Mouse (Mus musculus) forebrain, embryonic 15.5 days (tissue): ENCODE results near the gene C1ra. TPM values are rescaled to one million over a fixed set of nuclear protein-coding genes. Genes with fewer than 3 reads are reported as not detected.
A peak's percentile ranks its signal among the peaks of the same experiment; 100 is the strongest.
"Not testable (repeated sequence)": the region's sequence is repeated elsewhere in the genome, so short reads cannot be mapped to it uniquely, and the experiment has no call there.

Experiments
- ATAC-seq: fragments of 200-750 bp; cut with Nextera tagmentation; replicated peaks from 2 replicates; pipeline ENCODE4 v1.8.0; 2017; ENCODE audit warnings: mild to moderate bottlenecking, moderate TSS enrichment, moderate library complexity
- H3K27ac ChIP-seq: fragments of 300-500 bp; sonication (generic); replicated peaks from 2 replicates; pipeline ENCODE4 v1.5.1; 2015; ENCODE audit warnings: mild to moderate bottlenecking, inconsistent platforms
- H3K27me3 ChIP-seq: fragments of 300-500 bp; sonication (generic); 2 replicates; pipeline ENCODE4 v1.6.1; 2015; ENCODE audit warnings: inconsistent platforms
- H3K36me3 ChIP-seq: fragments of 300-500 bp; sonication (generic); 2 replicates; pipeline ENCODE4 v1.6.1; 2015; ENCODE audit warnings: mild to moderate bottlenecking, inconsistent platforms
- H3K4me1 ChIP-seq: fragments of 300-500 bp; sonication (generic); 2 replicates; pipeline ENCODE4 v1.6.1; 2015; ENCODE audit warnings: inconsistent platforms
- H3K4me2 ChIP-seq: fragments of 300-500 bp; sonication (generic); replicated peaks from 2 replicates; pipeline ENCODE4 v1.6.1; 2015; ENCODE audit warnings: mild to moderate bottlenecking, inconsistent platforms
- H3K4me3 ChIP-seq: fragments of 300-500 bp; sonication (generic); 2 replicates; pipeline ENCODE4 v1.5.1; 2015; ENCODE audit warnings: mild to moderate bottlenecking, inconsistent platforms
- H3K9ac ChIP-seq: fragments of 300-500 bp; sonication (generic); replicated peaks from 2 replicates; pipeline ENCODE4 v1.6.1; 2015; ENCODE audit warnings: mild to moderate bottlenecking, inconsistent platforms
- H3K9me3 ChIP-seq: fragments of 300-500 bp; sonication (generic); 2 replicates; pipeline ENCODE4 v1.6.1; 2016; ENCODE audit warnings: inconsistent platforms
- WGBS: fragments of 180-500 bp; shearing (Covaris S2); methylation state at CpG from one replicate; pipeline ENCODE4 v1.1.7; 2015; ENCODE audit warnings: mixed read lengths; 5-methylcytosine and 5-hydroxymethylcytosine counted together
- polyA plus RNA-seq: library from polyadenylated mRNA; unstranded; fragments of >200 nt; fragmentation: Nextera tagmentation; extraction: Ambion mirVana; gene quantifications from 2 replicates; pipeline ENCODE4 v1.2.1, GENCODE M21; 2015

C1ra gene
- polyA plus RNA-seq, 1 experiment from 2014 or later: 0.14 TPM

DNA sequence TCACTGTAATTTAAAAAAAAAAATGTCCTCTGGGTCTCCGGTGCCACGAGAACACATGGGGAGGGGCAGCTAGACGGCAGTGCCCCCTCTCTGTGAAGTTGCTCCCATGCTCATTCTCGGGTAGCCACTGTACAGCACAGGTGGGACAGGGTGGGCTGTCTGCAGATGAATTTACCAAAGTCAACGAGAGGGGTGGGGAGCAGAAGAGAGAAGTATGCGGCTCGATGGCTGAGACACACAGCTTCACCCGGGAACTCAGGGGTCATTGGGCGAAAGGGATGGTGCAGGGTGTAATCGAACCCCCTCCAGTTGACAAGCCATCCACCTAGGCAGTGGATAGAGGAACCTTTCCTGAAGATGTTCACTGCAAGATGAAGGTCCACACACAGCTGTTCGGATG, 35.4 kb upstream of the C1ra start:
- no peak for ATAC-seq
- no peaks in the 10 kb centered on the region for H3K27me3 ChIP-seq
- H3K27ac ChIP-seq: no peak overlapping the region
- H3K4me1 ChIP-seq: no peaks in the 10 kb centered on the region
- H3K36me3 ChIP-seq: no peaks in the 10 kb centered on the region
- no peak overlapping the region for H3K4me2 ChIP-seq
- no peak overlapping the region for H3K4me3 ChIP-seq
- H3K9ac ChIP-seq: no peak overlapping the region
- 86% methylated on average over 11 of the region's 11 CpGs for WGBS
- H3K9me3 ChIP-seq: no peaks in the 10 kb centered on the region

DNA sequence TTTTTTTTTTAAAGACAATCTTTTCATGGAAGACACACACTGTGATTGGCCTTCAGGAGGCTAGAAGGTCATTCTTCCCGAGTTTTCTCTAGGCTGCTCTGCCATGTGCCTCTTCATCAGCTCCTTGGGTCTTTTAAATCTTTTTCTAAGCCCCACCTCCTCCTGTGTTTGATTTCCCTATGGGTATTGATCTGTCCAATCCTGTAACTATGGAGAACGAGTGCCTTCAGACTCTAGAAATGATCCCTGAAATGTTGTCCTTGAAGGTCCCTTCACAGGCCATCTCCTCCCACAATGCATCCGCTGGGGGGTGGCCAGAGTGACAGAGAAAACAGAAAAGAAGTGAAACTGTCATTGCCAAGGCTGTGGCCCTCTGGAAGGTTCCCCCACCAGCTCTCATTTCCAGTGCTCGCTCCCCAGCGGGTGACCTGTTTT, 35.0 kb upstream of the C1ra start:
- Histone ChIP-seq H3K36me3 (no peaks in the 10 kb centered on the region), H3K27ac (no peak overlapping the region)
- no peak for ATAC-seq

DNA sequence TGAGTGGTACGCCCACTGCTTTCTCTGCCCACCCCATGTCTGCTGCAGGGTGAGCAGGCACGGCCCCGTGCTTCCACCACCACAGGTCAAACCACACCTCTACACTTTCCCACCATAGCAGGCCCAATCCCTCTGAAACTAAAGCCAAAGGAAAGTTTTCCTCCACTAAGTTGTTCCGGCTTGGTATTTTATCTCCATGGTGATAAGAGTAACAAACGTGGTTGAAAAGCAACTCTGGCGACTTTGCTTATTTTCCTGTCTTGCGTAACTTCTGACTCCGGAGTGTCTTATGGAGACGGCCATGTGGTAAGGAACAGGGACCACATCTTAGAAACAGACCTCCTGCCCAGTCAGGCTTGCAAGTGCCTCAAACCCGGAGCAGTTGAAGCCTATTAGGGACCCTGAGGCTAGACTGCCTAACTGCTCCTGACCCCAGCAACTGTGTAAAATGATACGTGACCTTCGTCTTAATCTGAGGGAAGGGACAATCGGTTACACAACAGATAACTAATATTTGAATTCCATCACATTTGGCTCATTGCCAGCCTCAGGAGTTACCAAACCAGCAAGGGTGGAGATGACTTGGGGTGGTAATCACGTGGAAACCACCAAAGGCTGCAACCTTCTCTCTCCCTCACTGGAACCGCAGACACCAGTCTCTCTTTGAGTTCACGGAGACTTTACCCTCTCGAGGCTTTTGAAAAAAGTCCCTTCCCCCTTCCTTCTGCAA, 34.1 kb upstream of the C1ra start:
- no peak overlapping the region for H3K4me3 ChIP-seq
- no peaks in the 10 kb centered on the region for H3K27me3 ChIP-seq
- 84% methylated on average over 17 of the region's 17 CpGs for WGBS
- H3K9me3 ChIP-seq: no peaks in the 10 kb centered on the region
- no peak for ATAC-seq
- no peak overlapping the region for H3K27ac ChIP-seq
- H3K4me1 ChIP-seq: no peaks in the 10 kb centered on the region
- no peak overlapping the region for H3K4me2 ChIP-seq
- no peak overlapping the region for H3K9ac ChIP-seq
- H3K36me3 ChIP-seq: no peaks in the 10 kb centered on the region

More for the DNA sequence above, 35.0 kb upstream of the C1ra start:
- no peaks in the 10 kb centered on the region for H3K9me3 ChIP-seq
- H3K4me1 ChIP-seq: no peaks in the 10 kb centered on the region
- H3K27me3 ChIP-seq: no peaks in the 10 kb centered on the region
- H3K4me3 ChIP-seq: no peak overlapping the region
- WGBS: 72% methylated on average over 5 of the region's 5 CpGs
- no peak overlapping the region for H3K4me2 ChIP-seq
- H3K9ac ChIP-seq: no peak overlapping the region

GRCm38 (mm10) chr6:124478874-124479572, 33.2 kb upstream of the C1ra start:
- ATAC-seq: no peak; the same call in 1 of the 2 replicates
- no peak overlapping the region for H3K9ac ChIP-seq
- H3K27ac ChIP-seq: no peak overlapping the region
- no peaks in the 10 kb centered on the region for H3K9me3 ChIP-seq
- H3K27me3 ChIP-seq: no peaks in the 10 kb centered on the region
- no peaks in the 10 kb centered on the region for H3K4me1 ChIP-seq
- WGBS: 92% methylated on average over 3 of the region's 3 CpGs
- no peak overlapping the region for H3K4me3 ChIP-seq
- no peaks in the 10 kb centered on the region for H3K36me3 ChIP-seq
- H3K4me2 ChIP-seq: no peak overlapping the region

DNA sequence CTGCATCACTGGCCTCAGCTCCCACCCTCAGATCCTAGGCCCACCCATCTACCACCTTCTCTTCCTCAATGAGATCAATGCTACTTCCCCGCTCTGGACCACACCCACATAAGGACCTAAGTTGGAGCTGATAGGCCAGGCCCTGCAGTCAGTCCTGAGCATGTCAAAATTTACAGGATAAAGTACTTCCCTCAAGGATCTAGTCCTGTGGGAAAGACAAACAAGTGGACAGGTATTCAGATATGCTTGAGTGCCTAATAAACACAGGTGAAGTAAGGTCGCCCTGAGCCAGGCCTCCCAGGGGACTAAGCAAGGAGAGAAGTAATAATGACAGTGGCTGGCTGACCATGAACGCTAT, 32.7 kb upstream of the C1ra start:
- Histone ChIP-seq H3K36me3 (no peaks in the 10 kb centered on the region), H3K4me2 (no peak overlapping the region), H3K27me3 (no peaks in the 10 kb centered on the region), H3K9ac (no peak overlapping the region), H3K4me1 (no peaks in the 10 kb centered on the region), H3K9me3 (no peaks in the 10 kb centered on the region), H3K27ac (no peak overlapping the region), H3K4me3 (no peak overlapping the region)
- ATAC-seq: peak; percentile 30; the same call in 1 of the 2 replicates
- WGBS: 95% methylated on average over 3 of the region's 3 CpGs

GRCm38 (mm10) chr6:124480295-124480694, 31.9 kb upstream of the C1ra start:
- Histone ChIP-seq H3K9me3 (no peaks in the 10 kb centered on the region), H3K4me3 (no peak overlapping the region), H3K4me2 (no peak overlapping the region), H3K9ac (no peak overlapping the region), H3K27ac (no peak overlapping the region), H3K4me1 (no peaks in the 10 kb centered on the region), H3K36me3 (no peaks in the 10 kb centered on the region), H3K27me3 (no peaks in the 10 kb centered on the region)
- whole genome bisulfite sequencing: 58% methylated on average over 4 of the region's 4 CpGs
- ATAC-seq: no peak

DNA sequence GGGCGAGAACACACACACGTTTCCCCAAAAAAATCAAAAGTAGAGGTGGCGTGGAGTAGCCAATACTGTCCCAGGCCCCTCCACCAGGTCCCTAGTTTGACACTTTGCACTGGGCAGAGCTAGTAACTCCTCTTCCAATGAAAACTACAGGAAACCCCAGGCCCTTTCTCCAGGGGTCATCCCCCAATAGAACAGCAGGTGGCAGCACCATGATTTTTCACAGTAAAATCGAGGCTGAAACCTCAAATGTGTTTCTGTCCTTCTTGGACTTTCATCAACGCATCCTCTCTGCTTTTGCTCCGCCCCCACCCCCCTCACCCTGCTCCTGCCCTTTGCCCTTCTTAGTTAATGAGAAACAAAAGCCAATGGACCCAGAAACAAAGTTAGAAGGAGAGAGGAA, 30.6 kb upstream of the C1ra start:
- 27% methylated on average over 6 of the region's 6 CpGs for WGBS
- H3K4me3 ChIP-seq: no peak overlapping the region
- H3K27ac ChIP-seq: no peak overlapping the region
- H3K27me3 ChIP-seq: no peaks in the 10 kb centered on the region
- no peaks in the 10 kb centered on the region for H3K9me3 ChIP-seq
- no peaks in the 10 kb centered on the region for H3K4me1 ChIP-seq
- H3K4me2 ChIP-seq: no peak overlapping the region
- no peak for ATAC-seq
- no peaks in the 10 kb centered on the region for H3K36me3 ChIP-seq
- no peak overlapping the region for H3K9ac ChIP-seq

DNA sequence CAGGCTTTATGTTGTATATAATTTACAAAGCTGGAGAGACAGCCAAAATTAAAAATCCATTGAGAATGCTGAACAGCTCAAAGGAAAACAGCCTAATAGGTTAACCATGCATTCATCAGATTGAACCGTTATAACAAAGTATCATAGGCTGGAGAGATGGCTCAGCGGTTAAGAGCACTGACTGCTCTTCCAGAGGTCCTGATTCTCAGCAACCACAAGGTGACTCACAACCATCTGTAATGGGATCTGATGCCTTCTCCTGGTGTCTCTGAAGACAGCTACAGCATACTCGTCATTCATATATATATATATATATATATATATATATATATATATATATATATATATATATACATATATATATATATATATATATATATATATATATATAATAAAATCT, 28.4 kb upstream of the C1ra start:
- H3K9me3 ChIP-seq, H3K36me3 ChIP-seq, H3K9ac ChIP-seq, ATAC-seq, H3K4me3 ChIP-seq, H3K27ac ChIP-seq, H3K27me3 ChIP-seq, H3K4me2 ChIP-seq, H3K4me1 ChIP-seq: not testable (repeated sequence)
- 90% methylated on average over 3 of the region's 3 CpGs for WGBS

DNA sequence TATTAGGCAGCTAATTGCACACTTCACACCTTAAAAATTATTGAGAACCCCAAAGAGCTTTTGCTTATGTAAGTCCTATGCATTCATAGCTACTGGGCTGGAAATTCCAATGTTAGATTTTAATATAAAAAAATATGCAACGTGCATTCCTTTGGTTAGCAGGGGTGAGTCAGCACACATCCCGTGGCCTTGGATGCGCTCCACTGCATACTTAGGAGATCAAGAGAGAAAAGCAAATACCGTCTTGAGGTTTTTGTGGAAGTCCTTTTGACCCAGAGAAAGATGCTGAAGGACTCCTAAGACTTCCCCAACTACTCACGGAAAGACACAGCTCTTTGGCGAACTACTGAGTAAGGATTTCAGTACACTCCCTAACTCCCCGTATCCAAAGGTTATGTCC, 27.4 kb upstream of the C1ra start:
- Histone ChIP-seq H3K9me3 (no peaks in the 10 kb centered on the region), H3K9ac (no peak overlapping the region), H3K27ac (no peak overlapping the region), H3K4me1 (no peaks in the 10 kb centered on the region), H3K36me3 (no peaks in the 10 kb centered on the region), H3K4me3 (no peak overlapping the region), H3K4me2 (no peak overlapping the region; the same call in 1 of the 2 replicates), H3K27me3 (no peaks in the 10 kb centered on the region)
- WGBS: 89% methylated on average over 7 of the region's 7 CpGs
- ATAC-seq: 0 out of 2 replicates have a peak, but pooled peaks have one; percentile 3

DNA sequence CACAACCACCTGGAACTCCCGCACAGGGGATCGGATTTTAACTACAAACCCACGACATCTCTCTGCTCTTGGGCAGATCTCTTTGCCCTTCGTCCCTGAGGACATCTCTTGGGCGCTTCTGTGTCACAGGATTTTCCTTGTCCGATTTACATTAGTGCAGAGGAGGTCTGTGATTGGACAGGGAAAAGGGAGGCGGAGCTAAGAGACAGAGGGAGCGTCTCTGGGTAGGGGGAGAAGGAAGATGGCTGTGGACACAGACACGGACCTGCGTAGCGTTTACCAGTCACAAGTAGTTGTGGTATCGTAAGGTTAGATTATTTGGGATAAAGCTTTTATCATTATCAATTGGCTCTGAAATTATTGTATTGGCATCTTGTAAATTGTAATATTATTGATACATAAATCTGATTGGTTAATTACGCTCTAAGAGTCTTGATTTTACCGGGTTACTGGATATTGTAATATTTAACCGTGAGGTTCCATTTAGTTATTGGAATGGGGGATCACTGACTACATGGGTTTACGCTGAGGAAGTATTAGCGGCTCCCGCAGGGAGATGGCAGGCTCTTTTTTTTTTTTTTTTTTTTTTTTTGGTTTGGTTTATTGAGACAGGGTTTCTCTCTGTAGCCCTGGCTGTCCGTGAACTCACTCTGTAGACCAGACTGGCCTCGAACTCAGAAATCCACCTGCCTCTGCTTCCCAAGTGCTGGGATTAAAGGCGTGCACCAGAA, 26.6 kb upstream of the C1ra start:
- no peak overlapping the region for H3K27ac ChIP-seq
- no peaks in the 10 kb centered on the region for H3K9me3 ChIP-seq
- no peaks in the 10 kb centered on the region for H3K4me1 ChIP-seq
- 28% methylated on average over 21 of the region's 21 CpGs for WGBS
- 0 out of 2 replicates have a peak overlapping the region, but pooled peaks have one; percentile 11 for H3K9ac ChIP-seq
- H3K27me3 ChIP-seq: no peaks in the 10 kb centered on the region
- H3K4me2 ChIP-seq: peak overlapping the region; percentile 42
- no peaks in the 10 kb centered on the region for H3K36me3 ChIP-seq
- peak overlapping the region; percentile 31 for H3K4me3 ChIP-seq
- ATAC-seq: peak; percentile 92

DNA sequence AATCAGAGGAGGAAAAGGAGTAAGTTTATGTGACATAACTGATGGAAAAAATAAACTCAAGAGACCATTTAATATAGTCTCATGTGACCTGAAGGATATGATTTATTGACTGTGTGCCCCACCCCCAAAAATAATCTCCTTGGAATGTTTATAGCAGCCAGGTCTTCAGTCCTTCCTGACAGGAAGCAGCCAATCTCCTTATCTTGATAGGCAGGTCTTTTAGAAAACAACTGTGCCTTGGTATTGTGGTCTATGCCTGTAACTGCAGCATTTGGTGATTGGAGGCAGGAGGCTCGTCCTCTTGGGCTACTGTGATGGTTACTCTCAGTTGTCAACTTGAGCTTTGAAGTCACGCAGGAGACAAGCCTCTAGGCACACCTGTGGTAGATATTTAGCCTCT, 24.7 kb upstream of the C1ra start:
- Histone ChIP-seq H3K27ac (no peak overlapping the region), H3K4me1 (no peaks in the 10 kb centered on the region), H3K9ac (no peak overlapping the region), H3K9me3 (no peaks in the 10 kb centered on the region), H3K4me2 (no peak overlapping the region), H3K36me3 (no peaks in the 10 kb centered on the region), H3K4me3 (no peak overlapping the region), H3K27me3 (no peaks in the 10 kb centered on the region)
- ATAC-seq: no peak
- 65% methylated on average over 2 of the region's 2 CpGs for WGBS

DNA sequence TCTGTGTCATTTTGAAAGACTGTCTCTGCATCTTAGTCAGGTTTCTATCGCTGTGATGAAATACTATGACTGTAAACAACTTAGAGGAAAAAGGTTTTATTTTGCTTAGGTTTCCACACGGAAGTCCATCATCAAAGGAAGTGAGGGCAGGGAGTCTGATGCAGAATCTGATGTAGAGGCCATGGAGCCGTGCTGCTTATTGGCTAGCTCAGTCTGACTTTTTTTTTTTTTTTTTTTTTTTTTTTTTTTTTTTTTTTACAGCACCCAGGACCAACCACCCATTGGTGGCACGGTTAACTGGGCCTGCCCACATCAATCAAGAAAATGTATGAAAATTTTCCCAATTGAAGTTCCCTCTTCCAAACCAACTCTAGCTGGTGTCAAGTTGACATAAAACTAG, 23.3 kb upstream of the C1ra start:
- Histone ChIP-seq H3K27ac (no peak overlapping the region), H3K4me3 (no peak overlapping the region), H3K36me3 (no peaks in the 10 kb centered on the region), H3K4me2 (no peak overlapping the region), H3K27me3 (no peaks in the 10 kb centered on the region), H3K9ac (no peak overlapping the region), H3K9me3 (no peaks in the 10 kb centered on the region), H3K4me1 (no peaks in the 10 kb centered on the region)
- 77% methylated on average over 4 of the region's 4 CpGs for WGBS
- no peak for ATAC-seq
